Mouse (Mus musculus) gastrocnemius, adult 8-10 months (tissue): ENCODE data around the gene Foxp1. TPM values are rescaled to one million over a fixed set of nuclear protein-coding genes. Genes with fewer than 3 reads are reported as not detected.

Experiments used
- DNase-seq, 2 experiments: peaks; one replicate each; pipeline ENCODE4 v3.0.0; 2022; ENCODE audit warnings: low spot score in 2 of 2
- total RNA-seq, 4 experiments: library from RNA; stranded (reverse); gene quantifications; 2 replicates each; pipeline ENCODE4 v1.2.4; 2022

Foxp1 gene
- total RNA-seq, 4 experiments from 2014 or later = 10.0 to 15.5 (median 13.9) TPM

DNA sequence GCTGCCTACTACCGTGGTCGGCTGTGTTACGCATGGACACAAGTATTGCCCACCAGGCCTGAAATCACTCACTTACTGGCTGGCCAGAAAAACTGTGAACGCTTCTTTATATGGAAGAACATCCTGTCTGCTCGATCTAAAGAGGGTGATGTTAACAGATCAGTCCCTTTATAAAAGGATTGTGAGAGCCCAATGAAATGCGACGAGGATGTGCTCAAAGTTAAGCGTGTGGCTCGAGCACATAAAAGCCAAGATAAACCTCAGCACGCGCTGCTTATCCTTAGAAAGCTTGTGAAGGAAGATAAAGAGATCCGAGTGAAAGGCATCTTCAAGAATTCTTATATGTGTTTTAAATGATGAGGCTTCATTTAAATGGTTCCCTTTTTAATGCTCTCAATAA, 126.8 kb downstream of the Foxp1 start:
- DNase-seq = no peak

GRCm38 (mm10) chr6:99394801-99395200, 127.7 kb downstream of the Foxp1 start:
- DNase-seq = no peak

DNA sequence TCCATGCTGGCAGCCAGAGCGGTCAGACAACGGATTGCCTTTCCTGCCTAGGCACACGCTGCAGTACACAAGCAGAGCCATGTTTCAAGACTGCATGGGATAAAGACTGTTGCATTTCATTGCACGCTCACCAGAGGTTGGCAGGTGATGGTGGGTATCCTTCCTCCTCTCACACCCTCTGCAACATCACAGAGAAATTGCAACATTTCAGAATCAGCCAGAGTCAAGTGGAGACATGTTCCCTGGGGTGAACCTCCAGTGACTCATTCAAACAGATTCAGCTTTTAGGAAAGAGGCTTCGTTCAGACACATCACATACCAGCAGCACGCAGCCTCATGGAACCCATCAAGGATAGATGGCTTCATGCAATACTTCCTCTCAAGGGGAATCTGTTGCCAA, 130.0 kb downstream of the Foxp1 start:
- no peak for DNase-seq

DNA sequence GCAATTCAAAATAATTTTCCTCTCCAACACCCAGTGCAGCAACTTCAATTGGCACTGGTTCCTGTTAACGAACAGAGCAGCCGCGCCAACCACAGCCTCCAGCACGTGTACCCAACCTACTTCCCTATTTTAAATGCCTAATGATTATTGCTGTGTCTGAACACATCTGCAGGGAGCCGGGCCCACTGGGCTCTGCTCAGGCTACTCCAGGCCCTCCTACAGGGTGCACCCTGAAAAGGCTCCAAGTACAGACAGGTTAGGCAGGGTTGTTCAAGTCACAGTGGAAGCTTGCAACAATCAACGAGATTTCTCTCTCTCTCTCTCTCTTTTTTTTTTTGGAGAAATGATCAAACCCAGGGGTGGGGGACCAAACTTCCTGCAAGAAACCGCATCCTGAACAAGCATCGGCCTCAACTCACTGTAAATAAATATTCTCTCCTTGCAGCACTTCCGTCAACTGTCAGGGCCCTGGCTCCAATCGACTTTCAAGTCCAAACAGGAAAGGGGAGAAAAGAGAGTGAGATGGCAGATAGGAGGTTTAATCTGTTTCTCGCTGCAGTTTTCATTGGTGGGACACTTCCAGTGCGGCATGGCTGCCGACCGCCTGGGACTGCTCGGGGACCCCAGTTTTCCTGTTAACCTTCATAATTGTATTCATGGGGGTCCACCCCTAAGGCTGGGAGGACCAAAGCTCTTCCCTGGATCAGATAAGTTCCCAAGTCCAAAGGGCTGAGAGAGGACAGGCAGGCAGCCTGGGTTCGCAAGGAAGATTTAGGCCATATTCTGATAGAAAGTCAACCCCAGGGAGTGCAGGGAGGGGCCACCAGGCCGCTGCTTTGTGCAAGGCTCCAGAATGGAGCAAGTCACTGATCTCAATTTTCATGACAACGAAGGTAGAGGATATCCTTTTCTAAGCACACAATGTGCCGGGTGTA, 133.5 kb downstream of the Foxp1 start:
- DNase-seq = peak in 1 of 2 experiments; percentile 8

- no peak for DNase-seq
Observed at GRCm38 (mm10) chr6:99388023-99388422, 134.5 kb downstream of the Foxp1 start.

DNA sequence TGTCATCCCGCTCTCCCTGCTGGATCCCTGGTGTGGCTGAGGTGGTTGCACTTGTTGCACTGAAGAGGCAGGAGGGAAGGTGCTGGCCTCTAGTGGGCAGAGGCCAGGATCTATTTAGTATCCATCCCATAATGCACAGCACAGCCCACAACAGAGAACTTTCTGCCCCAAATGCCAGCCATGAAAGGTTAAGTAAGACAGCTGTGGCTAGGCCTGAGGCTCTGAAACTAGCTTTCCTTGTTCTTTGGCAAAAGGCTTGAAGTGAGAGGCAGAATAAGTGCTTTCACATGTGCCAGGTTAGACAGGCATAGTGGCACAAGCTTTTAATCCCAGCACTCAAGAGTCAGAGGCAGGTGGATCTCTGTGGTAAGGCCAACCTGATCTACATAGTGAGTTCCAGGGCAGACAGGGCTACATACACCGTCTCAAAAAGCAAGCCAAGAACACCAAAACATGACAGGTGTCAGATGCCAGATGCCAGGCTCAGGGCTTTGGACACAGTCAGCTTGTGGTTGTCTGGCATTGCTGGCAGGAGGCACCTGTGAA, 137.4 kb downstream of the Foxp1 start:
- DNase-seq = no peak

- DNase-seq = no peak
Observed at GRCm38 (mm10) chr6:99383846-99384472, 138.6 kb downstream of the Foxp1 start.

DNA sequence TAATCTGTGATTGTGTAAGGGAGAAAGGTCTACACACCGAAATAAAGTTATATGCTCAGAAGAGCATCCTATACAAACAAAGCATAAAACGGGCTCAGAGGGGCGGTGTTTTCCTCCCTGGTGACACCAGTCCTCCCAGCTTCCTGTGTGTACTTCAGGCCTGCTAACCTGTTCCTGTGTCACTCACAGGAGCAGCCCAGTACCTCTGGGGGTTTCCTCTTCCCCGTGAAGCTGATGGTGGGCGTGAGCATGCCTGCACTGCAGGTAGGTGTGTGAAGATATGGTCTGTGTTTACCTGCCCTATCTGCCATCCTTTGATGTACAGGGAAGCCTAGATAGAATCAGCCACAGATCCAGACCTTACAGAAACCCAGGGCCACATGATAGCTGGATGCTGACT, 142.4 kb downstream of the Foxp1 start:
- DNase-seq = no peak

DNA sequence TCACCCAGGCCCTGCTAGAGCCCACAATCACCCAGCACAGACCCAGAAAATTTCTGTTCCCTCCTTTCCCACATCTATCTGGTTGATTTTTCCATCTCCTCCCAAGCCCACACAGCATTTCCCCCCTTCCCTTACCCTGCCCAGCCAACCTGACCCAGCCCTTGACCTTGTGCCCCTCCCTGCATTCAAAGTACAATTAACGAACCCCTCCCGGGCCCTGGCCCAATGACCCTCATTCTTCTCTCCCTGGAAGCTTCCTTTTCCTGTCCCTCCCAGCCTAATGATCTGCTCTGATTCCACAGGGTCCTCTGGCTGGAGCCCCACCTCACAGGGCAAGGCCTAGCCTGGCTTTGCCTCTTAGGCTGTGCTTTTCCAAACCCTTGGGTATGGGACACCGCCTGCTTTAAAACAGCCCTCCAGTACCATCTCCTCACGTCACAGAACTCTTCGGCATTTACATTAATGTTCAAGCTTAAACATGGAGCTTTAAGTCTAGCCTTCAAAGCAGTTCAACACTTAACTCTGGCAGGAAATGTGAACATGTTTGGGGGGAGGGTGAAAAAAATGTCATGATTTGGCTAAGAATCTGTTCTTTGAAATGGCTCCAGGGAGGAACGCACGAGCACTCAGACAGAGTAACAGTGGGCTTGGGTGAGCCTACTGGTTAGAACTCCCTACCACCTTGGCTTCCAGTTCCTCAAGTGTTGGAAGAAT, 143.4 kb downstream of the Foxp1 start:
- peak in 1 of 2 experiments; percentile 8 for DNase-seq

DNA sequence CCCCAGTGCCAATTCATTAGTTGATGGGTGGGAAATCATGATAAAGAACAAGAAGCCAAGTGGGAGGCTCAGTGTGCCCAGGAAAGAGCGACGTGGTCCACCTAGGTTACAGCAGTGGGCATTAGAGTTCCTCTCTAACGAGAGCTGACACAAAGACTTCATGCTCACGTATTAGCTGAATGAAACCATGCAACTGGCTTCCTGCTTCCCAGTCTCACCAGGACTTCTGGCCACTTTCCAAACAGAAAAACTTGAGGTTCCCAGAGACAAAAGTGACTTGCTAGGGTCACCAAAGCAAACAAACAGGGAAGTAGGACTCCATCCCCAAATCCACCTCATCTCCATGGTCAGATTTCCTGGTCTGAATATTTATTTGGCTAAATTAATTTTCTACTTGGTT, 144.8 kb downstream of the Foxp1 start:
- no peak for DNase-seq

- no peak for DNase-seq
Observed at GRCm38 (mm10) chr6:99377131-99377530, 145.4 kb downstream of the Foxp1 start.

DNA sequence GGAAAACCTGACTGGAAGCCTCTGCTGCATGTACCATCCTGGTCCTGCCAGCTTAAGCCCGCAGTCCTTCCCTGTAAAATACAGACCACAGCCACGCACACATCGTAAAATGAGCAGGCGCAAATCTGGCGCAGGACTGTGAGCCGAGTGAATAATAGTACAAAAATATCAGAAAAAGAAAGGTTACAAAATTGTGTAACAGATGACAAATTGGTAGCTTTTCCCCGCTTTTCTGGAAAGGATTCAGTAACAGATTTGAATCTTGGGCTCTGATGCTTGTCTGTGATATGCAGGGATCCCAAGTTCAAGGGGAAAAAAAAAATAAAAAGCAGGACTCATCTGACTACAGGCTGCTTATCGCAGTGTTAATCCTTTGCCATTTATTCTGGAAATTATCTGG, 145.8 kb downstream of the Foxp1 start:
- DNase-seq = no peak

GRCm38 (mm10) chr6:99375865-99376264, 146.7 kb downstream of the Foxp1 start:
- no peak for DNase-seq

- no peak for DNase-seq
Observed at GRCm38 (mm10) chr6:99375376-99375775, 147.1 kb downstream of the Foxp1 start.

DNA sequence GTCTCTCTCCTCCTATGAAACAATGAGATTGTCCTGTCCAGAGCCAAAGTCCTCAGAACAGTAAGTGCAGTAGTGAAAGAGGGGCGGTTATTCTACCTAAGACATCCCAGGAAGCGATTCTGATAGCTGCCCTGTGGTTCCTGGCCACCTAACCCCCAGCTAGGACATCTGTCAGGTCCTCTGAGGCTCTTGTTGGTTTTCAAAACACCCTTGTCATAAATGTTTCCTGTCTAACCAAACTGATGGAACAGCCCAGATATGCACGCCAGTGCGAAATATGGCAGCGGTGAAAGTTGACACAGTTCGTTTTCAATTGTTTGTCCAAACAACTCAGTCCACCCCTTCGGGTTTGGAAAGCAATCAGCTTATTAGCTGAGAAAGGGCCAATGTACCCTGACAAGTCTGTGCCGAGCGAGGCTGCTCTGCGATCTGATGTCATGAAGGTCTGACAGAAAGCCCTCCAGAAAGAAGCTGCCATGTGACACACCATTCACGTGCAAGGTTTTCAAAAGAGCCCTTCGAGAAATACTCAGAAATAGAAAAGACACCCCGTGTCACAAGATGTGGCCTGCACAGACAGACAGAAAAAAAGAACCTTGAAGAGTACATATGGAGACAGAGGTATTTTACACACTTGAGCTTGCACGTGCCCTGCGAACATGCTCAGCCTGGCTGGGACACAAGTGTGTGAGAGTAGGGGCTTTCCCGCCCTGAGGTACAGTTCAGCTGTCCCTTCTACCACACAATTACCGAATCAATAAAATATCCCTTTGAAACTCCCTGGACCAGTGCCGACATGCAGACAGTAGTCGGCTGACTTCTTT, 147.9 kb downstream of the Foxp1 start:
- DNase-seq = no peak

GRCm38 (mm10) chr6:99372427-99372826, 150.1 kb downstream of the Foxp1 start:
- DNase-seq = no peak

DNA sequence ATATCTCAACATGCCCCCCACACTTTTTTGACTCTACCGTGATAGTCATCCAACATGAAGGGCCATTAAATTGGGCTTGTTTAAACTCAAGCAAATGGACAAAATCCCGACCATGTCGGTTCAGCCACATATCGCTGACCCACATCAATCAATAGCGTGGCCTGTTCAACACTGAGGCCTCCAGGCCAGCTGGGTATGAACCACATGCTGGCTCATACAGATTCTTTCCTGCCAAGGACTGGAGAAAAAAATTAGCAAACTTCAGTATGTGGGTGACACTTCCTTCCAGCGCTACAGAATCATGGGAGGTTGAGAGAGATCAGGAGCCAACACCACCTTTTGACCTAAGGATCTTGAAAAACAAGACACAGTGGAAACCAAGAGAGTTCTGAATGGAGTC, 150.5 kb downstream of the Foxp1 start:
- no peak for DNase-seq

DNA sequence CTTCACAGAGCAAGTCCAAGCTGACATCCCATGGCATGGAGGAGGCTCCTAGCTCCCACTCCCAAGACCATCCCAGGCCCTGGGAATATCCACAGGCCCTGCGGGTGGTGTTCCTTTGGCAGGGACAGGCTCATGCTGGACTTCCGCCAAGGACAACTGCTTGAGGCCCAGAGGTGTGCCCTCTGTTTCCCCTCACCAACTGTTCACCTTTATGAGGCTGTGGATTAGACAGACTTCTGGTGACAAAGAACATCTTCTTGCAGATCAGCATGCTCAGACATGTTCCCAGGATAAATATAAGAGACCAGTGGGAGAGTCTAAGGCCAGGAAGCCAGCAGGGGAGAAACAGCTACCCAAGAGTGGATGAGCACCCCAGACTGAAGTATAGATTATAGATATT, 152.6 kb downstream of the Foxp1 start:
- DNase-seq = no peak

DNA sequence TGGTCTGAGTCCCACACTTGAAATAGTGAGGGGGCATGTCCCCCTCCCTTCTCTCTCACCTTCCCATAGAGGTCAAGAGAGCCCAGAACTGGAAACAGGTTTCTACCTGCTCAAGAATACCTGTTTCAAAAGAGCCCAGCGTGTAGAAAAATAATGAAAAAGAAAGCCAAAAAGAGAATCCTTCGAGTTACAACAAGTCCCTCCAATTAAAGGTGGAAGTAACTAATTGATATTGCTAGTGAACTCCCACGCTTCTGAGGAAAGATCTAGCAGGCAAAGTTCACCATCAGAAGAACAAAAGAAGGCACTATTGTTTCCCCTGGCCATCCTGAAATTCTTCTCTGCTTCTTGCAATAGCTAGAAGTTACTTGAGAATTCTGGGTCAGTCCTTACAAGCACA, 153.4 kb downstream of the Foxp1 start:
- no peak for DNase-seq

DNA sequence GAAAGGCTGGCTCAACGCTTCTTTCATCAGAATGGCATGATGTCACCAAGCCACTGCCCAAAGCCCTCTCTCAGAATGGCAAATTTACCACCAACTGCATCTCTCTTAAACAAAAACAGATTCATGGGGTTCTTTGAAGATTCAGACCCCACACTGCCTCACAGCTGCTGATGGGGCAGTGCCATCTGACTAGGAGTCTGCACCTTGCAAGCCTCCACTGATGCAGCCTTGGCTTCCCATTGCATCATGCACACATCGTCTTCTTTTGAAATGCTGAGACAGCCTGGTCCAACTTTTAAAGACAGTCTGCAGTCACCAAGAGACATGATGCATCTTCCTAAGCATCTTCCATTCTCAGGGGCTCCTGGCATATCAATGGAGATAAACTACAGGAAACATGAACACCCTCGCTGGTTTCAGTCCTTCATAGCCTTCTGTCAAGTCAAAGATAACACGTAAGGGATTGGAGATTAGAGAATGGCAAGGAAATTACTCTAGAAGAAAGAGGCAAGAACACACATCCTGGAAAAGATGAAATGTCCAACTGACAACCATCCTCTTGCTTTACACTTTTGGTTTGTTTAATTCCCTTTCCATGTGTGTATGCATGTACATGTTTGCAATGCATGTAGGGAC, 154.3 kb downstream of the Foxp1 start:
- no peak for DNase-seq

DNA sequence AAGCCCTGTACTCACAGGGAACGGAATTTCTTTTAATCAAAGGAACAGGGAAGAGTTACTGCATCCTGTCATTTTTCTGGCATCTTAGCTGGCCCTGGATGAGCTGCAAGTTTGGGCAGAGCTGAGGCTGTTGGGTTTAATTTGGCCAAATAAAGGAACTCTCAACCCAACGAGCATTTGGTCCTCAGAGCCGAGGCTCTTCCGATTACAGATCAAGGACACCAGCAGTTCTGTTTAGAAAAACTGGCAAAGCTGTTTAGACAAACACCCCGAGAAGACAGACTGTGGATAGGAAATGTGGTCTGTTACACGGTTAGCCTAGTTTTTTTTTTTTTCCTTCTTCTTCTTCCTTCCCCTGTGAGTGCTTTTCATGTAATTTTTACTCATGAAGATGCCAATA, 158.0 kb downstream of the Foxp1 start:
- DNase-seq = no peak
